Mouse (Mus musculus) macrophage (primary cell): ENCODE results near the gene Krt87. TPM values are rescaled to one million over a fixed set of nuclear protein-coding genes. Genes with fewer than 3 reads are reported as not detected.

ENCODE experiments used
- H3K27ac ChIP-seq: fragments of 350-480 bp; formaldehyde crosslinking; 2 replicates; pipeline ENCODE4 v1.9.0; 2021
- H3K36me3 ChIP-seq: fragments of 350-480 bp; formaldehyde crosslinking; 2 replicates; pipeline ENCODE4 v1.9.0; 2021; ENCODE audit errors: inconsistent target
- H3K4me3 ChIP-seq: fragments of 350-480 bp; formaldehyde crosslinking; 2 replicates; pipeline ENCODE4 v1.9.0; 2021; ENCODE audit errors: inconsistent target
- H3K79me2 ChIP-seq: fragments of 350-480 bp; formaldehyde crosslinking; 2 replicates; pipeline ENCODE4 v1.9.0; 2021; ENCODE audit errors: inconsistent target
- WGBS: methylation state at CpG from one replicate; pipeline ENCODE4 v1.1.7; 2026; ENCODE audit warnings: inconsistent platforms; ENCODE audit not compliant: missing documents; 5-methylcytosine and 5-hydroxymethylcytosine counted together
- polyA plus RNA-seq: library from polyadenylated mRNA; stranded (reverse); fragments of 250-400 nt; gene quantifications from 3 replicates; pipeline ENCODE4 v1.2.4, GENCODE M21; 2018; ENCODE audit warnings: inconsistent platforms
- total RNA-seq, 78 experiments: library from RNA; depleted of rRNA; stranded (reverse); fragments of 250-400 nt; gene quantifications; 1 replicate in 9 of 78; 2 replicates in 24 of 78; 3 replicates in 43 of 78; 4 replicates in 2 of 78; pipeline ENCODE4 v1.2.4; 2018; ENCODE audit warnings: inconsistent platforms in 56 of 78

Krt87 gene
- total RNA-seq (2018; cell fraction: chromatin; rRNA removed) = not detected
- not detected for total RNA-seq (2018; cell fraction: cytosol; rRNA removed)
- not detected for total RNA-seq (2018; cell fraction: nucleus; rRNA removed)
- polyA plus RNA-seq = not detected in 3 replicates

GRCm38 (mm10) chr15:101438555-101438954, at the start of gene Krt87:
TSS of gene Krt87 (minus strand) at chr15:101438804.
- H3K27ac ChIP-seq = no peak within 1 kb of the TSS
- no peaks in the 10 kb centered on the region for H3K36me3 ChIP-seq
- H3K79me2 ChIP-seq = no peaks in the 10 kb centered on the region
- WGBS = 11% methylated on average over 34 of the region's 34 CpGs
- no peak within 1 kb of the TSS for H3K4me3 ChIP-seq

DNA sequence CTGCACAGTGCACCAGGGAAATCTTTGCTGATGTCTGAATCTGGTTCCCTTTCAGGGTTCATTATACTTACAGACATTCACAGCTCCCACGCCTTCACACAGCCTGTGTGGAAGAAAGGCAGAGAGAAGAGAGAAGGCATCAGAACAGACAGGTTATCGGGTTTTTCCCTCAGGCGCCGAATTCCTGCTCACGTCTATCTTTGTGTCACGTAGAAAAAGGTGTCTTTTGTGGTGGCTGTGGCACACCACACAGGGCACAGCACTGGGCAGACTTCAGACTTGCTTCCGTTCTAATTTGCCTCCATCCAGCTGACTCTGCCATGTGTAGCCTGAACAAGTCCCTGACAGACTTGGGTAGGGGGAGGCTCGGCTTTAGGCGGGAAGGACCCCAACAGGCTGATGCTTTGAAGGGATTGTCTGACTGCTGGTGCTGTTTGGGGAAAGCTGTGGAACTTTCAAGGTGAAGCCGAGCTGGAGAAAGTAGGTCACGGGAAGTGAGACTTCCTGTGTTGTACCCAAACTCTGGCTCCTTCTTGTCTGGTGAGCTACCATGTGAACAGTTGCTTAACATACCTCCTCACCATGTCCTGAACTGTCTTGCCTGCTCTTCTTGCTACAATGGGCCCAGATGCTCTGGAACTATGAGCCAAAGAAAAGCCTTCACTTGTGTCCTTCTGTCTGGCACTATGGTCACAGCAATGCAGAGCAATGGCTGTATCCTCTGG, 47.5 kb upstream of the Krt87 start:
- WGBS = 43% methylated on average over 11 of the region's 11 CpGs
- no peaks in the 10 kb centered on the region for H3K36me3 ChIP-seq
- H3K4me3 ChIP-seq = no peak overlapping the region
- H3K79me2 ChIP-seq = no peaks in the 10 kb centered on the region
- H3K27ac ChIP-seq = no peak overlapping the region

- 73% methylated on average over 1 of the region's 1 CpGs for WGBS
- H3K79me2 ChIP-seq = no peaks in the 10 kb centered on the region
- no peaks in the 10 kb centered on the region for H3K36me3 ChIP-seq
- no peak overlapping the region for H3K4me3 ChIP-seq
- H3K27ac ChIP-seq = no peak overlapping the region
Measured at GRCm38 (mm10) chr15:101484939-101485338, 46.3 kb upstream of the Krt87 start.

DNA sequence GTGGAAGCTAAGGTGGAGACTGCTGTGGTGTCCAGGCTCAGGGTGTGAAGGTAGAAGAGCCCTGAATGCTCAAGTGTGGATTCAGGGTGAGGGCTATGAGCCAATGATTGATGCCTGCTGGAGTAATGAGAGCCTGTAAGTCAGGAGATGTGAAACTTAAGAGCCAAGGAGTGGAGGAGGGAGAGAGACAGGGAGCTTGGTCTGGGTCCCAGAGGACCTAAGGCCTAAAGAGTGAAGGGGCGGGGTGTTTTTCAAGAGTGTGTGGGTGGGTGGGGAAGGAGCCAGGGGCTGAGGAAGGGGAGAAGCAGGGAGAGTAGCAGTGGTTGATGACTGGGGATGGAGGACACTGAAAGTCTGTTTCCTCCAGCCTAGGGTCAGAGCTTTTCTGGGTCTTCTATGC, 45.0 kb upstream of the Krt87 start:
- Histone ChIP-seq H3K36me3 (no peaks in the 10 kb centered on the region), H3K4me3 (no peak overlapping the region), H3K27ac (no peak overlapping the region), H3K79me2 (no peaks in the 10 kb centered on the region)
- WGBS = 88% methylated on average over 1 of the region's 1 CpGs

GRCm38 (mm10) chr15:101482056-101482455, 43.5 kb upstream of the Krt87 start:
- WGBS = 27% methylated on average over 4 of the region's 4 CpGs
- no peak overlapping the region for H3K27ac ChIP-seq
- H3K79me2 ChIP-seq = no peaks in the 10 kb centered on the region

DNA sequence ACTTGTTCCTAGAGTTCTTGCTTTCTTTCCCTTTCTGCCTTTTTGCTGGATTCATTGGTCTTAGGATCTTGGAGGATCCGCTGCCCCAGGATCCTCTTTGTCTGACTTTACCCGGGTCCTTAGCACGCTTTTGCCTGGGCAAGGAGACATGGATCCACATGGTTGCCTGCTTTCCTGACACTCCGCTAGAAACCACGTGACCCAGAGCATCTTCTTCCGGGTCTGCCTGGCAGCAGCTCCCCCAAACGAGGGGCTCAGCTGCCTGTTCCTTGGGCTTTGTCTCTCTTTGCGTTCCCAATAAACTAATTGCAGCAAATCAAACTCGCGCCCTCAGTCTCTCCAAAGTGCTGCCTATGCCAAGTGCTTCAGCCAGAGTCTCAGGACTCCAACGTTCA, 41.1 kb upstream of the Krt87 start:
- H3K79me2 ChIP-seq = no peaks in the 10 kb centered on the region
- no peak overlapping the region for H3K4me3 ChIP-seq
- WGBS = 44% methylated on average over 11 of the region's 11 CpGs
- H3K36me3 ChIP-seq = no peaks in the 10 kb centered on the region
- H3K27ac ChIP-seq = no peak overlapping the region

More at GRCm38 (mm10) chr15:101482056-101482455, 43.5 kb upstream of the Krt87 start:
- Histone ChIP-seq H3K36me3 (no peaks in the 10 kb centered on the region), H3K4me3 (no peak overlapping the region)

DNA sequence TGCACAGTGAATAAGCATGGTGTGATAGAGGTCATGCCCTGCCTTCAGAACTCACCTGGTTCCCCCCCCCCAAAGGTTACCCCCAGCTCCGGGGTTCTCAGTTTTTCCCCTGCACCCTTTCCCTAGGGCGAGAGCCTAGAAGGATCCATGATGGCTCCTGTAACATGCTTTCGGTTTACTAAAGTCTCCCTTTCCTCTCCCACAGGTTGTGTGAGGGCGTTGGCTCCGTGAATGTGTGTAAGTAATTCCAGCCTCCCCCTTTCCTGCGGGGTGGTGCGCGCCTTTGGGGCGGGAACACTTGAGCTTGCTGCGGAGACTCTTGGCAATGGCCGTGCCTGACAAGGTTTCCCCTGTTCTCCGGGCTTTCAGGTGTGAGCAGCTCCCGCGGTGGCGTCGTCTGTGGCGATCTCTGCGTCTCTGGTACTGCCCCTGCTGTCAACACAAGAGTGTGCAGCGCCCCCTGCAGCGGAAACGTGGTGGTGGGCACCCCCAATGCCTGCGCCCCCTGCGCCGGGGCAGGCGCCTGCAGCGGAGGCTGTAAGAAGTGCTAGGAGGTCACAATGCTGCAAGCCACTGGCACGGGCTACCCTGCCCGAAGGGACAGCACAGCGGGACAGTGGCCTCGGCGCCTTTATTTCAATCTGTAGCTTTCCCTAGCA, 40.5 kb upstream of the Krt87 start:
- H3K27ac ChIP-seq = no peak overlapping the region
- H3K79me2 ChIP-seq = no peaks in the 10 kb centered on the region
- 6% methylated on average over 29 of the region's 31 CpGs for WGBS
- no peaks in the 10 kb centered on the region for H3K36me3 ChIP-seq
- H3K4me3 ChIP-seq = no peak overlapping the region

- 29% methylated on average over 9 of the region's 10 CpGs for WGBS
Measured at GRCm38 (mm10) chr15:101472952-101473528, 34.4 kb upstream of the Krt87 start, which contains the start of gene Krt86. TSS of gene Krt86 (plus strand) at chr15:101473478.

GRCm38 (mm10) chr15:101469093-101469492, 30.5 kb upstream of the Krt87 start:
- H3K36me3 ChIP-seq = no peaks in the 10 kb centered on the region
- no peak overlapping the region for H3K4me3 ChIP-seq
- WGBS = 44% methylated on average over 3 of the region's 4 CpGs
- H3K79me2 ChIP-seq = no peaks in the 10 kb centered on the region
- no peak overlapping the region for H3K27ac ChIP-seq

More at GRCm38 (mm10) chr15:101472952-101473528, 34.4 kb upstream of the Krt87 start, which contains the start of gene Krt86:
- Histone ChIP-seq H3K4me3 (no peak within 1 kb of the TSS), H3K79me2 (no peaks in the 10 kb centered on the region), H3K36me3 (no peaks in the 10 kb centered on the region), H3K27ac (no peak within 1 kb of the TSS)

GRCm38 (mm10) chr15:101463651-101464050, 25.0 kb upstream of the Krt87 start, which contains the start of gene Krt81:
TSS of gene Krt81 (minus strand) at chr15:101463751.
- H3K36me3 ChIP-seq = no peaks in the 10 kb centered on the region
- WGBS = 84% methylated on average over 12 of the region's 13 CpGs
- H3K79me2 ChIP-seq = no peaks in the 10 kb centered on the region

GRCm38 (mm10) chr15:101459283-101459682, 20.7 kb upstream of the Krt87 start:
- H3K4me3 ChIP-seq = no peak overlapping the region
- H3K36me3 ChIP-seq = no peaks in the 10 kb centered on the region
- no peaks in the 10 kb centered on the region for H3K79me2 ChIP-seq
- H3K27ac ChIP-seq = no peak overlapping the region
- 86% methylated on average over 14 of the region's 14 CpGs for WGBS

More at GRCm38 (mm10) chr15:101463651-101464050, 25.0 kb upstream of the Krt87 start, which contains the start of gene Krt81:
- Histone ChIP-seq H3K4me3 (no peak within 1 kb of the TSS), H3K27ac (no peak within 1 kb of the TSS)

- WGBS = 80% methylated on average over 16 of the region's 16 CpGs
- Histone ChIP-seq H3K79me2 (no peaks in the 10 kb centered on the region), H3K4me3 (no peak overlapping the region), H3K27ac (no peak overlapping the region), H3K36me3 (no peaks in the 10 kb centered on the region)
Measured at GRCm38 (mm10) chr15:101458361-101458930, 19.8 kb upstream of the Krt87 start.

GRCm38 (mm10) chr15:101455891-101456290, 17.3 kb upstream of the Krt87 start:
- H3K36me3 ChIP-seq = no peaks in the 10 kb centered on the region
- no peak overlapping the region for H3K27ac ChIP-seq

DNA sequence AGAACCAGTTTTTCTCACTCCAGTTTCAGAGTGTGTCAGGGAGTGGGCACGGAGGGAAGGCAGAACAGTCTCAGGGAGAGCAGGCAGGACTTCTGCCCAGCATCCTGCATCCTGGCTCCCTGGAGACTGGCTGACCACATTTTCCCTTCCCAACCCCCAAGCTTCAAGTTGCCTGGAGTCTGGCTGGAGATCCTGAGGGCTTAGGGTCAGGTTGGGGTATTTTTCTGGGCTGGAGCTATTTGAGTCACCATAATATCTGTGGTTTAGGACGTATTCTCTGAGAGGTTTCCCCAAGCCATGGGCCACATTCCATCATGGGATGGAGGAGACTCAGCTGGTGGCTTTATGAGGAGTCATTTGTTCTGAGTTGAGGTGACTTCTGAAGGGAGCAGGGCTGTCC, 16.7 kb upstream of the Krt87 start:
- 88% methylated on average over 2 of the region's 2 CpGs for WGBS
- H3K4me3 ChIP-seq = no peak overlapping the region
- no peak overlapping the region for H3K27ac ChIP-seq
- H3K79me2 ChIP-seq = no peaks in the 10 kb centered on the region
- no peaks in the 10 kb centered on the region for H3K36me3 ChIP-seq

More at GRCm38 (mm10) chr15:101455891-101456290, 17.3 kb upstream of the Krt87 start:
- Histone ChIP-seq H3K4me3 (no peak overlapping the region), H3K79me2 (no peaks in the 10 kb centered on the region)
- WGBS = 89% methylated on average over 6 of the region's 6 CpGs
